Comparison of ENCODE assay signal across 8 mouse cellular contexts in the genomic region with DNA sequence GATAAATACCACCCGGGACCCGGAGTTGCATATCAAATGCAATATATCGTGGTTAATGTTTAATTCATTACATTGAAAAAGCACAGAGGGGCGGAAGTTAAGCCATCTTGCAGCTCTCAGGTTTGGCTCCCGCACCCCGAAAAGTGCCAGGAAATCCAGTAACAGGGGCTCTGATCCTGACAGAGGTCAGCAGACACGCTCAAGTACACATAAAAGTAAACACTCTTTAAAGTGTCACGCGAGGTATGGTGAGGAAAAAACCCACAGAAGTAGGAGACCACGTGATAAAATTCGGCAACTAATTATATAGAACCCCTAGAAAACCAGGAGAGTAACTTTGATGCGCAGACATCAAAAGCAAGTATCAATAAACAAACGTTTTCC. TPM values are rescaled to one million over a fixed set of nuclear protein-coding genes. Genes with fewer than 3 reads are reported as not detected.
DNase-seq lines count a peak whose midpoint lies in the region; ATAC-seq and TF ChIP-seq lines count a peak whose summit lies in the region.

No protein-coding gene starts in this region.

- TF ChIP-seq CTCF in spleen, adult 2 months (IDR thresholded peaks at IDR 0.05; ENCODE audit: extremely low read depth, insufficient read depth, insufficient read length, insufficient replicate concordance), result no peak

- H3K9ac ChIP-seq in forebrain, embryonic 12.5 days, result peak overlapping the region; percentile 89
- H3K9ac ChIP-seq in liver, embryonic 12.5 days, result peak overlapping the region; percentile 78
- peak overlapping the region; percentile 24; the same call in 1 of the 2 replicates for H3K9ac ChIP-seq in stomach, embryonic 15.5 days

- no peaks in the 10 kb centered on the region for H3K9me3 ChIP-seq in forebrain, embryonic 12.5 days
- no peaks in the 10 kb centered on the region for H3K9me3 ChIP-seq in liver, embryonic 12.5 days (replicated peaks)
- H3K9me3 ChIP-seq in stomach, embryonic 15.5 days, result no peaks in the 10 kb centered on the region

- peak overlapping the region; percentile 80 for H3K4me3 ChIP-seq in spleen, adult 2 months (ENCODE audit: extremely low read depth, insufficient read depth, insufficient read length)
- peak overlapping the region; percentile 92 for H3K4me3 ChIP-seq in forebrain, embryonic 12.5 days (replicated peaks)
- peak overlapping the region; percentile 91 for H3K4me3 ChIP-seq in liver, embryonic 12.5 days
- peak overlapping the region; percentile 94 for H3K4me3 ChIP-seq in stomach, embryonic 15.5 days (replicated peaks)

- 3% methylated on average over 13 of the region's 13 CpGs for WGBS in spleen, adult 2 months
- 5% methylated on average over 13 of the region's 13 CpGs for WGBS in forebrain, embryonic 12.5 days
- 3% methylated on average over 13 of the region's 13 CpGs for WGBS in liver, embryonic 12.5 days (ENCODE audit: insufficient replicate concordance)
- 3% methylated on average over 13 of the region's 13 CpGs for WGBS in stomach, embryonic 15.5 days

- no peak for ATAC-seq in forebrain, embryonic 12.5 days (ENCODE audit: low FRiP score)
- ATAC-seq in liver, embryonic 12.5 days, result no peak
- no peak for ATAC-seq in stomach, embryonic 15.5 days (ENCODE audit: insufficient read depth, low FRiP score, low read depth)
- no peak for ATAC-seq in frontal cortex, adult (ENCODE audit: low TSS enrichment)

- DNase-seq in spleen, adult 2 months (ENCODE audit: low read depth in 1 of 2, low spot score in 2 of 2), result no peak
- DNase-seq in spleen, adult 18-20 months, result no peak
- no peak for DNase-seq in urinary bladder, postnatal 10 days (ENCODE audit: low spot score)
- no peak for DNase-seq in layer of hippocampus, adult 11-12 months (ENCODE audit: low spot score)

- peak overlapping the region; percentile 97 for H3K27ac ChIP-seq in spleen, adult 2 months (ENCODE audit: insufficient read depth, low read length)
- peak overlapping the region; percentile 93 for H3K27ac ChIP-seq in forebrain, embryonic 12.5 days
- peak overlapping the region; percentile 98 for H3K27ac ChIP-seq in liver, embryonic 12.5 days
- H3K27ac ChIP-seq in stomach, embryonic 15.5 days, result peak overlapping the region; percentile 96

- H3K4me2 ChIP-seq in forebrain, embryonic 12.5 days, result peak overlapping the region; percentile 84
- H3K4me2 ChIP-seq in liver, embryonic 12.5 days, result peak overlapping the region; percentile 90
- H3K4me2 ChIP-seq in stomach, embryonic 15.5 days, result peak overlapping the region; percentile 78

- TF ChIP-seq POLR2A in spleen, adult 2 months (IDR thresholded peaks at IDR 0.05; ENCODE audit: low read depth, low read length), result no peak

- 0 out of 2 replicates have a peak, but pooled peaks cover 5% of the 10 kb centered on the region for H3K4me1 ChIP-seq in spleen, adult 2 months (ENCODE audit: control insufficient read depth, insufficient read depth, insufficient read length)
- H3K4me1 ChIP-seq in forebrain, embryonic 12.5 days, result peaks cover 18% of the 10 kb centered on the region
- peaks cover 62% of the 10 kb centered on the region for H3K4me1 ChIP-seq in liver, embryonic 12.5 days
- peaks cover 15% of the 10 kb centered on the region for H3K4me1 ChIP-seq in stomach, embryonic 15.5 days

- H3K36me3 ChIP-seq in spleen, adult 2 months (ENCODE audit: control insufficient read depth, insufficient read depth, low read length), result peaks cover 14% of the 10 kb centered on the region
- peaks cover 60% of the 10 kb centered on the region for H3K36me3 ChIP-seq in forebrain, embryonic 12.5 days (replicated peaks)
- H3K36me3 ChIP-seq in liver, embryonic 12.5 days, result peaks cover 74% of the 10 kb centered on the region
- H3K36me3 ChIP-seq in stomach, embryonic 15.5 days, result peaks cover 34% of the 10 kb centered on the region

- H3K27me3 ChIP-seq in spleen, adult 2 months (ENCODE audit: control insufficient read depth, insufficient read depth, low read length), result no peaks in the 10 kb centered on the region
- no peaks in the 10 kb centered on the region for H3K27me3 ChIP-seq in forebrain, embryonic 12.5 days
- H3K27me3 ChIP-seq in liver, embryonic 12.5 days (replicated peaks), result no peaks in the 10 kb centered on the region
- no peaks in the 10 kb centered on the region for H3K27me3 ChIP-seq in stomach, embryonic 15.5 days (replicated peaks)

RNA-seq across cellular contexts. Expression of a gene that starts 0.6 kb away (rescaled TPM):
- 10,671 and 13,207 TPM in 2 replicates for polyA plus RNA-seq in spleen, adult 2 months (2012; rRNA removed)
- 758 and 840 TPM in 2 replicates for polyA plus RNA-seq in forebrain, embryonic 12.5 days (2016; fragmentation: Nextera tagmentation; extraction: Ambion mirVana)
- polyA plus RNA-seq in liver, embryonic 12.5 days (2016; fragmentation: Nextera tagmentation; extraction: Ambion mirVana), result 1,190 and 1,274 TPM in 2 replicates
- polyA plus RNA-seq in stomach, embryonic 15.5 days (2015; fragmentation: Nextera tagmentation; extraction: Ambion mirVana), result 1,334 and 1,421 TPM in 2 replicates

RNA-seq across cellular contexts. Expression of a gene that starts 31.7 kb away (rescaled TPM):
- polyA plus RNA-seq in spleen, adult 2 months (2012; rRNA removed), result 4.6 and 4.7 TPM in 2 replicates
- polyA plus RNA-seq in forebrain, embryonic 12.5 days (2016; fragmentation: Nextera tagmentation; extraction: Ambion mirVana), result 104 and 106 TPM in 2 replicates
- 73.5 and 91.5 TPM in 2 replicates for polyA plus RNA-seq in liver, embryonic 12.5 days (2016; fragmentation: Nextera tagmentation; extraction: Ambion mirVana)
- polyA plus RNA-seq in stomach, embryonic 15.5 days (2015; fragmentation: Nextera tagmentation; extraction: Ambion mirVana), result 106 and 112 TPM in 2 replicates

Comparison
In these comparisons a context has a peak if more than half of its experiments do, and no peak if none do; other contexts are left out.
1. H3K9ac ChIP-seq: peak in every context shown above with its lines; median percentile 89 in forebrain, embryonic 12.5 days; 78 in liver, embryonic 12.5 days; 24 in stomach, embryonic 15.5 days.
2. RNA of a gene that starts 31.7 kb away (polyA plus RNA-seq): 106 to 112 TPM in stomach, embryonic 15.5 days, 104 to 106 TPM in forebrain, embryonic 12.5 days and 73.5 to 91.5 TPM in liver, embryonic 12.5 days; 4.6 to 4.7 TPM in spleen, adult 2 months; every median in the first group is over 10 times any median in the second.
3. Peak in every context shown above with its lines, with median percentiles within 50 percentile points of each other: H3K27ac ChIP-seq, H3K4me3 ChIP-seq and H3K4me2 ChIP-seq.